Mouse (Mus musculus) stomach, postnatal 0 days (tissue): ENCODE measurements at regions not wholly inside any gene's neighbourhood (a gene's known extent, or its start where the extent isn't known, plus 50 kb on each side); places are given as distances from the start of the nearest gene placed in this dataset.

Source experiments
- CTCF ChIP-seq: IDR thresholded peaks from 2 replicates; pipeline ENCODE4 v1.5.1; 2016; ENCODE audit warnings: antibody characterized with exemption, low read depth, mild to moderate bottlenecking, moderate library complexity
- EP300 ChIP-seq: optimal IDR thresholded peaks from 2 replicates; pipeline ENCODE3; 2016; ENCODE audit warnings: antibody characterized with exemption

DNA sequence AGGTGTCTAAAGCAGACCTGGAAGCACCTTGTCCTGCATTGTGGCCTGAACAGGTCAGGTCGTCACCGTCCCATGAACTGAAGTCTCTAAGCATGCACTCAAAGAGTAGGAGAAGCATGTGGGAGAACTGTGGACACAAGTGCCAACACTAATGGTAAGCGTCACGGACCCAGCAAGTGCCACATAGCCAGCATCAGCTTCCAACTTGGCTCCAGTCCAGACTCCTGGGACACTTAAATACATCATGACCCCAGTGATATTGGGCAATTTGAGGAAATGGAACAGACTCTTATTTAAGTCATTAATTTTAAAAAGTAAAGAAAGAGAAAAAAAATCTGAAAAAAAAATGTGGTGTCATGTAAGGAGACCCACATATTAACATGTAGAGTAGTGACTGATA is 75.3 kb upstream of the Olig3 start:
- TF ChIP-seq CTCF: no peak
- no peak for TF ChIP-seq EP300
